Mouse (Mus musculus) right cerebral cortex, postnatal 14 days (tissue): ENCODE results near the gene Cdc25a.
A peak's percentile ranks its signal among the peaks of the same experiment; 100 is the strongest.

ENCODE experiments used
- DNase-seq: peaks from one replicate; pipeline ENCODE4 v3.0.0; 2022

Gene Cdc25a

DNA sequence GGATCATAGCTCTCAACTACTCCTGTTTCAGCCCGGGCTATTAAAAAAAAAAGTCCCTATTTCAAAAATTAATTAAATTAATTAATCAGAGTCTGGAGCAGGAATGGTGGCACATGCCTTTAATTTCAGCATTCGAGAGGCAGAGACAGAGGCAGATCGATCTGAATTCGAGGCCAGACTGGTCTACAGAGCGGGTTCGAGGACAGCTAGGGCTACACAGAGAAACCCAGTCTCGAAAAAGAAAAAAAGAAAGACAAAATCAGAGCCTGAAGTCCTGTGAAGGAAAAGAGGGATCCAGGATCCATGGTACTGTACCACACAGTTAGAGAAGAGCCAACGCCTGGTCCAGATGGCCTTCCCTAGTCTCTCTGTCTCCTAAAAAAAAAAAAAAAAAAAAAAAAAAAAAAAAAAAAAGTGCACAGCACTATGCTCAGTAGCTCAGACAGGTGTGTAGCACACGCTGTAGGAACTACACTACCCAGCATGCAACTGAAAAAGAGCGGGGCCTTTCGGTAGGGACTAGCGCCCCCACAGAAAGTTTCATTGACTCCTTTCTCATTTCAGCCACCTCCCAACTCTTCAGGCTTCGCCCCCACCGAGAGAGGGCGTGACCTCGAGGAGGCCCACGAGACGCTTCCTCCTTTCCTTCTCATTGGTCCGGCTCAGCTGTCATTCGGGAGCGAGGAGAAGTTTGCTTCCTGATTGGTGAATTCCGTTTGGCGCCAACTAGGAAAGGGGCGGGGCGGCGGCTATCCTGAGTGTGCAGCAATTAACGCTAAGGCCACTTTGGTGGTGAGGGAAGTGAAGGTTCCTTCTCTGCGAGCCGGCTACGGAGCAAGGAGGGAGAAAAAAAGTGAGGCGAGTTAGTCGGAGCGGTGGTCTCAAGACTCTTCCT is at the start of gene Cdc25a:
Cdc25a (plus strand) TSS at position 783 of the 895 bp plus-strand sequence.
- DNase-seq = peak; percentile 92

DNA sequence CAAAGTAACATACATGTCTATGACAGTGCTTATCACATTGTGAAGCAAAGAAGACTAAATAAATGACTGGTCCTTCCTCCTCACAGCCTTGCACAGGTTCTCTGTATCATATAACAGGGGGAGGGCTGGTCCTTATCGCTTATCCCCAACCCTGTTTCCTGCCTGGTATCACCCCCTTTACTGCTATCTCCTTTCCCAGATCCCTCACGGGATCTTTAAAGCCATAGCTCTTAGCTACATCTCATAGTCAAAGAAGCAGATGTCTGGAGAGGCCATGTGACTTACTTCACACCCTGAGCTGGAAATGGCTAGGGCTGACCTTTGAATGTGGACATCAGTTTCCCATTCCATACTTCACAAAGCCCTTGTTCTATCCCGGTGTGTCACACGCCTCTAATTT is 49.6 kb upstream of the Cdc25a start:
- no peak for DNase-seq

- no peak for DNase-seq
These were observed 49.2 kb upstream of the Cdc25a start for GRCm38 (mm10) chr9:109826181-109826580.

DNA sequence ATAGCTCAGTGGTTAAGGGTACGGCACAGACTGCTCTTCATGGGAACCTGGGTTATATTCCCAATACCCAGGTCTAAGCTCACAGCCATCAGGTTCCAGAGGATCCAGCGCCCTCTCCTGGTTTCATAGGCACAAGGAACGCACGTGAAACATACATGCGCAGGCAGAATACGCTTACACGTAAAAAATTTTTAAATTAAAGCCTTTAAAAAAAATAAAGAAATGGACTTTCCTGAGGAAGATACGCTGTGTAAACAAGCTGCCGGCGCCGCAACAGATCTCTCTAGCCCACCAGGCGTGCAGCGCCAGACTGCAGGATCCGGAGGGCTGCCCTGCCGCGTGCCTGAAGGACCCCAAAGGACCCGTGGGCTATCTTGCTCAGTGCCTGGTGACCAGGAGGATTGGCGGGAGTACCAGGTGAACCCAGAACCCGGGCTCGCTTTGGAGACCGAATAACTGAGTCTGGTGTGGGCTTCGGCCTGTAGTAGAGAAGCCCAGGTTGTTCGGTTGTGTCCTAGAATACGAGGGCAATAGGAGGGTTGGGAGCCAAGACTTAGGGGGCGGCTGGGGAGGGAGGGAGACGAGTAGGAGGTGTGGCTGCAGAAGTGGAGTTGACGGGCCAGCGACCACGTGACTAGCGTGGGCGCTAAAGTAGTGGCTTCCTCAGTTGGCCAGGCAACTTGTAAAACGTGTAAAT is 42.8 kb upstream of the Cdc25a start, which contains the start of gene Nme6:
Nme6 (plus strand) TSS at position 359 of the 697 bp plus-strand sequence.
- peak; percentile 82 for DNase-seq

- DNase-seq = no peak
These were observed 42.3 kb upstream of the Cdc25a start for GRCm38 (mm10) chr9:109833088-109833412.

DNA sequence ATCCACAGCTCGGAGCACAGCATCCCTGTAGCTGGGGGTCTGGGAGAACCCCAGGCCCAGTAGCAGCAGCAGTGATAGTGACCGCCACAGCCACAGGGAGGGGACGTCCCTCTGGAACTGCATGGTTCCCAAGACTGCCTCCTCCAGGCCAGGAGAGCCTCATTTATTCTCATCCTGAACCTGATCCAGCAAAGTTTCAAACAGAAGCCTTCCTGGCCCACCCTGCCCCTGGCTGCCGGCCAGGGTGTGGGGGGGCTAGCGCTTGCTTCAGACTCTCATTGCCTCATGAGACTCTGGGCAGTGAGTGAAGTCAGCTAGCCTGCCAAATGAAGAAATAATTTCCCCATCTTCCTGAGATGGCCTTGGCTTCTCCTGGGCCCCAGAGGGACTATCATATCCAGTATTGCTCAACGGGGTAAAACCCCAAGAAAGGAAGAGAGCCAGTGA is 26.0 kb upstream of the Cdc25a start, which contains the start of gene Camp:
Camp (minus strand) TSS at position 306 of the 447 bp plus-strand sequence.
- no peak for DNase-seq

DNA sequence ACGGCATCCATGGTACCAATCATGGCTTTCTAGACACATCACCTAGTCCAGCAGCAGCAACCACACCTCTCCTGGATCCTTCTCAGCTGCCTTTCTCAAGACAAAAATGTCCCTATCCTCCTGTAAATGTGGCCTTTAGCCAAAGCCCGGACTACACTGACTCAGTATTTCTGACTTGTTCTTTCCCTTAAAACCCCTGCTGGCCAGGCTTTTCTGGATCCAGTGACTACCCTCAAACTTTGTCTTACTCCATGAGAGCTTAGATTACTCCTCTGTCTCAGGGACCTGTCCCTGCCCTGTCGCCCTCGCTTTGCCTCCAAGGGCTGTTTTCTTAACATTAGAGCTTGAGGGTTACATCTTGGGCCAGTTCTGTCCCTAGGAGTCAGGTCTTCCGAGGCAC is 25.3 kb upstream of the Cdc25a start:
- no peak for DNase-seq

- DNase-seq = no peak
These were observed 21.0 kb upstream of the Cdc25a start for GRCm38 (mm10) chr9:109854341-109854740.

- no peak for DNase-seq
These were observed 19.4 kb upstream of the Cdc25a start for GRCm38 (mm10) chr9:109855947-109856346.

DNA sequence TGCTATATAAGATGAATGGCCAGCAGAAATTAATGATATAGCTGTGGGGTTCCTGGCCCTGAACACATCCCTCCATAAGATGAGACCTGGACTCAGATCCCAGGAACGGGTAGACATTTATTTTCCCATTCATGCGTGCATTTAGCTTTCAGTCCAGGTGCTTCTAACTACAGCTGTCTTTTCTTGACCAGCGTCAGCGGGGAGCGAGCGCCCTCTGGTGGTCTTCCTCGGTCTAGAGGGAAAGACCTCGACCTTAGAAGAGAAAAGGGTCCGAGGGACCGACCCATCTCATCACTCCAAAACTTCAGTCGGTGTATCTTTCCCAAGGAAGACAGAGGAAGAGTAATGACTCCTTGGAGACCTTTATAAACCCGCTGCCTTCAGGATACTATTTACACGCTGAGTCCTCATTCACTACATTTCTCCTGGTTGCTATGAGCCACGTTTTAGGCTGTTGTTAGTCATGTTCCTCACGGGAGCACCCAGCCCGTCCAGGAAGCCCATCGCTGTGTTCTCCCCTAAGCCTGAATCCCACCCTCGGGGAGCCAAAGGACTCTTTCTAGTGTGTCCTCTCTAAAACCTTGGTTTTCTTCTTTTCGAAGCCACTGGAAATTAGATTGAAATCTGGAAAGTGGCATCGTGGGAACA is 12.9 kb upstream of the Cdc25a start:
- peak; percentile 83 for DNase-seq

GRCm38 (mm10) chr9:109863085-109863484 is 12.3 kb upstream of the Cdc25a start:
- no peak for DNase-seq

GRCm38 (mm10) chr9:109866218-109866617 is 9.2 kb upstream of the Cdc25a start:
- DNase-seq = no peak

- DNase-seq = no peak
These were observed 4.3 kb upstream of the Cdc25a start for GRCm38 (mm10) chr9:109870983-109871572.

DNA sequence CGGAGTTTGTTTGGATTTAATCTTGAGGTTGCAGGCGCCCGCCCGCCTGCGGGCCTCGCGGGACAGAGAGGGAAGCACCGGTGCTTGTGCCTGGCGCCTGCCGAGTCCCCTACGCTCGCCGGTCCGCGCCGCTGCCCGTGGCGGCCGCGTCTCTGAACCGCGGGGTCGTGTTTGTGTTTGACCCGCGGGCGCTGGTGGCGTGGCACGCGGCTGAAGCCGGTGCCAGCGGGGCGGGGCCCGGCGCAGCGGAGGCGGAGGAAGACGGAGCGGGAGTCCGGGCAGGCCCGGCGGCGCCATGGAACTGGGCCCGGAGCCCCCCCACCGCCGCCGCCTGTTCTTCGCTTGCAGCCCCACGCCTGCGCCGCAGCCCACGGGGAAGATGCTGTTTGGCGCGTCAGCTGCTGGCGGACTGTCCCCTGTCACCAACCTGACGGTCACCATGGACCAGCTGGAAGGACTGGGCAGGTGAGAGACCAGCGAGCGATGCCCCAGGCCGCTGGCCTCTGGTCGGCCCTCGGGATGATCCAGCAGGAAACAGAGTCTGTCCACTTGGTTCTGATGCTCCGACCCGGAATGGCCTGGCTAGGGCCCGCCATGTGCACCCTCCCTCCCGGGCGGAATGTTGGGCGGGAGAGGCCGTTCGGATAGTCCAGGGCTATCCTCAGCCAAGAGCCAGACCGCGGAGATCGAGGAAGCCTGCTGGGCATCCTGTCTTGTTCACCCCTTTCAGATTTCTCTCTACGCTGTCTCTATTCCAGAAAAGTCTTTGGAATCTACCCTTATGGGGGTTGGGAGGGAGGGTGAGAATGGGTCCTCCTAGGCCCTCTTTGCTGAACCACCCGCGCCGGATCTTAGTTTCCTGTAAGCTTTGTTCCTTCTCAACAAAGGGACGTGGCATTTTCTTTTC is 569 bp downstream of the Cdc25a start:
- peak; percentile 64 for DNase-seq

DNA sequence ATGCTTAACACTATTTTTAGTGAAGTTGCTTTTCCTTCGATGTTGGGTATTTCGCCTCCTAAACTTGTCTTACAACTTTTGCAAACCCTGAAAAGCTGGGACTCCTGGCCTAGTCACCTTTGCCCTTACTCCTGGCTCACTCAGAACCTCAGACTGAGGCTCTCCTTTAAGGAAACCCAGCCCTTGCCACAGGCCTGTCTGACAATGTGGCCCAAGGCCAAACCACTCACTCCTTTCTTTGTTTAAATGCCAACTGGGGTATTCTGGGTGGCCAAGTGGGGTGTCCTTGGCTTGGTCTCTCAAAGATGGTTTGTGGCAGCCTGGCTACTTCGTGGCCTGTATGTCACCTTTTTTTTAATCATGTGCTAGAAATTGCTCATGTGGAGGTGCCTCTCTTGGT is 1.4 kb downstream of the Cdc25a start:
- DNase-seq = no peak

- no peak for DNase-seq
These were observed 2.3 kb downstream of the Cdc25a start for GRCm38 (mm10) chr9:109877666-109878065.

- DNase-seq = no peak
These were observed 3.9 kb downstream of the Cdc25a start for GRCm38 (mm10) chr9:109879305-109879704.

DNA sequence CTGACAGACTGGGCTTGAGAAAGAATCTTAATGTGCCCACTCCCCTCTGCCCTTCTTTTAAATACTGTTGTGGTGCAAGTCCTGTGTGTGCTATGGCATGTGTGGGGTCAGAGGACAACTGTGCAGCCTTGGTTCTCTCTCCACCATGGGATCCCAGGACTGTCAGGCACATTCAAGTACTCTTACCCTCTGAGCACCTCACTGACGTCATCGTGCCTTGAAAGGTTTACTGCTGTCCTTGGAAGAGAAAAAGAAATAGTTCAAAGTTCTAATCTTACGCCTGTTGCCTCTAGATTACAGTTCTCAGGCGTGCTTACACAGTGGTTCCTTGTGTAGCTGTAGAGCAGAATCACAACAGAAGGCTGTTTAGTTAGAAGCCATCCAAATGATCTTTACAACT is 10.9 kb downstream of the Cdc25a start:
- no peak for DNase-seq

GRCm38 (mm10) chr9:109887321-109887720 is 11.9 kb downstream of the Cdc25a start:
- DNase-seq = no peak

- no peak for DNase-seq
These were observed 16.1 kb downstream of the Cdc25a start for GRCm38 (mm10) chr9:109891501-109891900.

DNA sequence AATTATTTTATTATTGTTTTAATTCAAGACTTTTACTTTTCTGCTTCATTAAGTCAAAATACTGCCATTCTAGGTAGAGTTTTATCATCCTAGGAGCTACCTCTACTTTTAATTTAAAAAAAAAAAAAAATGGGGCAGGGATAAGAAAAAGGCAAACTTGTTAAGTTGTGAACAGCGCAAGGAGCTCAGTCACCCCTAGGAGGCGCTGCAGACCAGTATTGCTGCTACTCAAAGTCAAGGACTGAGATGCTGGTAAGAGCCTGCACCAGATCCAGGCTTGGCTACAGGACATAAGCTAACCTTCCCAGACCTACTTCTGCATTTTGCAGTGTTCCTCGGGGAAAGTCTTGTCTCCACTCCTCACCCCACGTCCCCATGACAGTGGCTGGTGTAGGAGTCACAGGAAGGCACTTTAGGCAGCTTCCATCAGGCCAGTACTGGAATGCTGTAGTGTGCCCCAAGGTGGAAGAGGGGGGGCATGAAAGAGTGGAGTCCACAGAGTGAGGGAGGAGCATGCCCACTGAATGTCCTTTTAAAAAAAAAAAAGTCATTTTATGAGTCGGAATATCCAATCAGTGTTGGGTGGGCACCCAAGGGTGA is 17.4 kb downstream of the Cdc25a start:
- DNase-seq = peak; percentile 86
